Mouse (Mus musculus): Measurements from ENCODE around the gene Gm3045. TPM values are rescaled to one million over a fixed set of nuclear protein-coding genes. Genes with fewer than 3 reads are reported as not detected.
A peak's percentile ranks its signal among the peaks of the same experiment; 100 is the strongest.

The Gm3045 gene
- polyA plus RNA-seq, 1 experiment = not detected

GRCm38 (mm10) chr13:56434311-56434751 is 7.9 kb downstream of the Gm3045 start:
- H3K4me1 ChIP-seq (ENCODE audit: control insufficient read depth, insufficient read depth, low read length) = peaks cover 2% of the 10 kb centered on the region; the same call in 1 of the 2 replicates
- no peak overlapping the region for H3K27ac ChIP-seq (ENCODE audit: insufficient read depth, low read length)
- H3K4me3 ChIP-seq (ENCODE audit: insufficient read depth, low read length) = no peak overlapping the region
- TF ChIP-seq POLR2A (IDR thresholded peaks at IDR 0.05; ENCODE audit: low read depth, low read length) (no peak), CTCF (IDR thresholded peaks at IDR 0.05; ENCODE audit: borderline replicate concordance, insufficient read depth, low read length) (no peak)

DNA sequence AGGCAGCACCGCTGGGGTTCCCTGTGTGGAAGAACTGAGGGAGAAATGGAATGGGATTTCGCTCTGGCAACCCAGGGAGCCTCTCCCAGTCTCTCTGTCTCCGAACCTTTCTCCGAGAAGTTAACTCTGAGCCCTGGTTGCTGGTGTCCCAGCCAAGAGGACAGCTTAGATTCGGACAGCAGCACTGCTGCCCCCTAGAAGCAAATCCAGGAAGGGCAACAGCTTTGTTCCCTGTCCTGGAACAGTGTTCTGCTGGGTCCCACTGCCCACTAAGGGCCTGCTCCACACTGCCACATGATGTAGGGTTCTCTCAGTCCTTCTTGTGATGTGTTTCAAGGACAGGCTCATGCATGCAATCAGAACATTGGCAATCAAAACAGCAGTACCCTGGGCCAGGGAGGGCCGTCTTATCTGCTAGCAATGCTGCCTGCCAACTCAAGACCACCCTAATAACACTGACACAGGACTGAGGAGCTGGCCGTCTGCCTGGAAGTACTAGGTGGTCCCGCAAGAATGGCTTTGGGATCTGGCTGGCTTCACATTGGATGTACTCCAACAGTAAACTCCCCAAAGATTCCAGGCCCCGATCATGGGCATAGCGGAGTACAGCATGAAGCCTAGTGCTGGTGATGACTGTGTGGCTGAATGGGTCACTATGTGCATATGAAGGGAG is 9.4 kb downstream of the Gm3045 start:
- Histone ChIP-seq H3K4me1 (ENCODE audit: control insufficient read depth, insufficient read depth, low read length) (peaks cover 2% of the 10 kb centered on the region; the same call in 1 of the 2 replicates), H3K27ac (ENCODE audit: insufficient read depth, low read length) (no peak overlapping the region), H3K4me3 (ENCODE audit: insufficient read depth, low read length) (no peak overlapping the region)
- TF ChIP-seq POLR2A (IDR thresholded peaks at IDR 0.05; ENCODE audit: low read depth, low read length) (no peak), CTCF (IDR thresholded peaks at IDR 0.05; ENCODE audit: borderline replicate concordance, insufficient read depth, low read length) (no peak)

DNA sequence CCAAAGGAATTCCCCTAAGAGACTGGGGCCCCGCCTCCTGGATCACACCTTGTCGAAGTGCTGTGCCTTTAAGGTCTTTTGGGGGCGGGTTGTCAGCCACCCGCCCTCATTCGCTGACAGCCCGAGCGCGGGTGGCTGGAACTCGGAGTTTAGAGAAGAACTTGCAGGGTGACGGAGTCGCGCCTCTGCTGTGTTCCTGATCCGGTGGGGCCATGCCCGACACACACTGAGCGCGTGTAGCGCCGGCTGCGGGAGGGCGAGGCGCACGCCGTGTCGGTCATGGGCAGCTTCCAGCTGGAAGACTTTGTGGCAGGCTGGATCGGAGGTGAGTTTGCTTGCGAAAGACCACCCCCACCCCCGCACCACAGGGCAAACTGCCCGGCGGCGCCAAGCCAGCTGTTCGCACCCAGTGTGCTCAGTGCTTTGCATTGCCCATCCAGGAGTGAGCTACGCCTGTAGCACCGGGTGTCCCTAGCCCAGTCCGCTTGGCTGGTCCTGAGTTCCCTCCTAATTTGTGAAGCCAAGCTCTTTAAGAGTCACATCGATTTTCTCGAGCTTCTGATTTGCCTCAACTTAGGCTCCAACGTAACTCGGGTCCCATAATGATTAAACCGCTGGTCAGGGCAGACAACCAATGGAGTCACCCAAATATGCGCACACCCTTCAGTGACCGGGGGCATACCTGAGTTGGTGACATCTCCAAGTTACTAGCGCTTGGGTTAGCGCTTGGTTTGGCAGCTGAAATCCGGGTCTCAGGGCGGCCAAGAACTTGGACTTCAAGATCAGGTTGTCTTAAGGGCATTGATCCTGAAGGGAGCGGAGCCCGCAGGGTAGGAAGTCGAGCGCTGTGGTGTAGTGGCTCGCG is 12.0 kb downstream of the Gm3045 start, which contains the start of gene Slc25a48:
Slc25a48 (plus strand) TSS at position 145 of the 865 bp plus-strand sequence.
- no peak within 1 kb of the TSS for H3K27ac ChIP-seq (ENCODE audit: insufficient read depth, low read length)
- no peak for TF ChIP-seq CTCF (IDR thresholded peaks at IDR 0.05; ENCODE audit: borderline replicate concordance, insufficient read depth, low read length)
- TF ChIP-seq POLR2A (IDR thresholded peaks at IDR 0.05; ENCODE audit: low read depth, low read length) = no peak
- peak within 1 kb of the TSS; percentile 23 for H3K4me3 ChIP-seq (ENCODE audit: insufficient read depth, low read length)
- H3K4me1 ChIP-seq (ENCODE audit: control insufficient read depth, insufficient read depth, low read length) = peaks cover 2% of the 10 kb centered on the region; the same call in 1 of the 2 replicates

GRCm38 (mm10) chr13:56443411-56443810 is 17.0 kb downstream of the Gm3045 start:
- Histone ChIP-seq H3K4me3 (ENCODE audit: insufficient read depth, low read length) (no peak overlapping the region), H3K27ac (ENCODE audit: insufficient read depth, low read length) (no peak overlapping the region), H3K4me1 (ENCODE audit: control insufficient read depth, insufficient read depth, low read length) (0 out of 2 replicates have a peak, but pooled peaks cover 2% of the 10 kb centered on the region)
- TF ChIP-seq POLR2A (IDR thresholded peaks at IDR 0.05; ENCODE audit: low read depth, low read length) (no peak), CTCF (IDR thresholded peaks at IDR 0.05; ENCODE audit: borderline replicate concordance, insufficient read depth, low read length) (no peak)

DNA sequence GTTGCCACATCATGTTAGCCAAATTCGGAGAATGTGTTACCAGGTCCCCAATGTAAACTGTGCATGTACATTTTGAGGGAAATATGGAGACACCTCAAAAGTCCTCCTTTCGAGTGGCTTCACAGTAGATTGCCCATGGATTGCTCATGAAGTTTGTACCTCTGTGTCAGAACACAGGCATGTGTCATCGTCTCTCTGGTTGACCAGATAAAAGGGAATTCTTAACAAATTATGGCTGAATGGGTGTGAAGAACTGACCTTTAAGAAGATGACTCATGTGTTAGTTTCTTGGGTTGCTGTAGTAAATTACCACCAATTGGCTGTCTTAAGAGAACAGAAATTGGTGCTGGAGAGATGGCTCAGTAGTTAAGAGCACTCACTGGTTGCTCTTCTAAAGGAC is 17.7 kb downstream of the Gm3045 start:
- no peak for TF ChIP-seq CTCF (IDR thresholded peaks at IDR 0.05; ENCODE audit: borderline replicate concordance, insufficient read depth, low read length)
- no peak for TF ChIP-seq POLR2A (IDR thresholded peaks at IDR 0.05; ENCODE audit: low read depth, low read length)
- H3K4me1 ChIP-seq (ENCODE audit: control insufficient read depth, insufficient read depth, low read length) = 0 out of 2 replicates have a peak, but pooled peaks cover 2% of the 10 kb centered on the region
- no peak overlapping the region for H3K27ac ChIP-seq (ENCODE audit: insufficient read depth, low read length)
- H3K4me3 ChIP-seq (ENCODE audit: insufficient read depth, low read length) = no peak overlapping the region

DNA sequence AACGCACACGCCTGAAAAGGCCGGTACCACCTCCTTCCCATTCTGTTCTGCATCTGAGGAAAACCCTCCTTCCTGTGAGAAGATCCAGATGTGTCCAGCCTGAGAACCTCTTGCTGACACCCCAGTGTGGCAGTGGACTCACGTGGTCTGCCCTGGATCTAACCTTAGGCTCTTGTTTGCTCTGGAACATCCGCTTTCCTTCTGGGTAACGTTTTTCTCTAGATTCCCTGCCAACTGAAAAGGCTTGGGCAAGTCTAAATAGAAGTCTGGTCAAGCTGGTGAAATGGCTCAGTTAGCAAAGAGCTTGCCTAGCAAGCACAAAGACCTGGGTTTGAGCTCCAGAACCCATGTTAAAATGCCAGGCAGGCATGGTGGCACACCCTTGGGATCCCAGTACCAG is 18.6 kb downstream of the Gm3045 start:
- no peak overlapping the region for H3K4me3 ChIP-seq (ENCODE audit: insufficient read depth, low read length)
- no peak for TF ChIP-seq CTCF (IDR thresholded peaks at IDR 0.05; ENCODE audit: borderline replicate concordance, insufficient read depth, low read length)
- TF ChIP-seq POLR2A (IDR thresholded peaks at IDR 0.05; ENCODE audit: low read depth, low read length) = no peak
- H3K27ac ChIP-seq (ENCODE audit: insufficient read depth, low read length) = no peak overlapping the region
- 0 out of 2 replicates have a peak, but pooled peaks cover 2% of the 10 kb centered on the region for H3K4me1 ChIP-seq (ENCODE audit: control insufficient read depth, insufficient read depth, low read length)

- Histone ChIP-seq H3K27ac (ENCODE audit: insufficient read depth, low read length) (no peak overlapping the region), H3K4me3 (ENCODE audit: insufficient read depth, low read length) (no peak overlapping the region), H3K4me1 (ENCODE audit: control insufficient read depth, insufficient read depth, low read length) (no peaks in the 10 kb centered on the region)
- TF ChIP-seq CTCF (IDR thresholded peaks at IDR 0.05; ENCODE audit: borderline replicate concordance, insufficient read depth, low read length) = no peak
These were observed 23.0 kb downstream of the Gm3045 start for GRCm38 (mm10) chr13:56449239-56450030.

GRCm38 (mm10) chr13:56450035-56450434 is 23.6 kb downstream of the Gm3045 start:
- H3K4me1 ChIP-seq (ENCODE audit: control insufficient read depth, insufficient read depth, low read length) = no peaks in the 10 kb centered on the region
- no peak overlapping the region for H3K4me3 ChIP-seq (ENCODE audit: insufficient read depth, low read length)
- TF ChIP-seq CTCF (IDR thresholded peaks at IDR 0.05; ENCODE audit: borderline replicate concordance, insufficient read depth, low read length) = no peak
- TF ChIP-seq POLR2A (IDR thresholded peaks at IDR 0.05; ENCODE audit: low read depth, low read length) = no peak
- no peak overlapping the region for H3K27ac ChIP-seq (ENCODE audit: insufficient read depth, low read length)

DNA sequence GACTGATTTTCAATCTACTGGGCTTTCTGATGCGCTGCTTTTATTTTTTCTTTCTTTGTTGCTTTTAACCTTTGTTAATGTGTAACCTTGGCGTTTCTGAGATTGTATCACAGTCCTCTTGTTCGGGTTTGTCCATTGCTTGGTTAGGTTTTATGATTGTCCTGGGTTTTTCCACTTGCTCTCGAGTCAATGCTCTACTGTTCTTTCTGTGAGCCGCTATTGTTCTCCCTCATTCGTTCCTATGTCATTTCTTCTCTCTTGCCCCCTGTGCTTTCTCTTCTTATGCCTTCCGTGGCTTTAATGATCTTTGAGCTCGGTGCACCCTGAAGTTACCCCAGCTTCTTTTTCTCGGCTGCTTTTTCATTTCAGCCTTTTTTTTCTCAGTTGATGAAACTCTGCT is 31.6 kb downstream of the Gm3045 start:
- H3K27ac ChIP-seq (ENCODE audit: insufficient read depth, low read length) = no peak overlapping the region
- no peaks in the 10 kb centered on the region for H3K4me1 ChIP-seq (ENCODE audit: control insufficient read depth, insufficient read depth, low read length)
- TF ChIP-seq CTCF (IDR thresholded peaks at IDR 0.05; ENCODE audit: borderline replicate concordance, insufficient read depth, low read length) = no peak
- TF ChIP-seq POLR2A (IDR thresholded peaks at IDR 0.05; ENCODE audit: low read depth, low read length) = no peak
- no peak overlapping the region for H3K4me3 ChIP-seq (ENCODE audit: insufficient read depth, low read length)
